7 mouse cellular contexts compared by ENCODE assay signal in genomic region chr1:58897561-58897960, GRCm38 (mm10).
DNase-seq lines count a peak whose midpoint lies in the region; ATAC-seq lines count a peak whose summit lies in the region.
"Not testable (repeated sequence)": the region's sequence is repeated elsewhere in the genome, so short reads cannot be mapped to it uniquely, and the experiment has no call there.

No protein-coding gene starts in this region.

- not testable (repeated sequence) for H3K9ac ChIP-seq in embryonic facial prominence, embryonic 11.5 days (replicated peaks; ENCODE audit: low read length); heart, embryonic 15.5 days

- not testable (repeated sequence) for H3K36me3 ChIP-seq in embryonic facial prominence, embryonic 11.5 days (replicated peaks; ENCODE audit: control insufficient read depth, insufficient read depth, low read depth, low read length)
- H3K36me3 ChIP-seq in heart, embryonic 15.5 days: peaks cover 16% of the 10 kb centered on the region; the same call in 1 of the 2 replicates

- intact Hi-C loops in left cerebral cortex, postnatal 10 days (cut with DNase I): loop anchor here (2.0 to 5.0 kb wide), 2 partner anchors 125 to 201 kb away; no protein-coding TSS in a partner anchor

- DNase-seq in embryonic facial prominence, embryonic 11.5 days (ENCODE audit: low spot score): peak; percentile 51
- DNase-seq in kidney, adult 8-10 months: peak; percentile 18 to 20
- peak; percentile 14 to 30 for DNase-seq in left cerebral cortex, postnatal 10 days (ENCODE audit: extremely low spot score in 1 of 2, low spot score in 2 of 2)
- DNase-seq in lung, postnatal 25 days (ENCODE audit: low spot score): peak; percentile 40
- DNase-seq in right cerebral cortex, postnatal 10 days (ENCODE audit: low spot score in 2 of 2): peak; percentile 42 to 43

- not testable (repeated sequence) for H3K4me2 ChIP-seq in embryonic facial prominence, embryonic 11.5 days (ENCODE audit: low read depth, low read length); heart, embryonic 15.5 days

- not testable (repeated sequence) for H3K4me1 ChIP-seq in embryonic facial prominence, embryonic 11.5 days (ENCODE audit: control insufficient read depth, insufficient read depth, low read length); heart, embryonic 15.5 days (replicated peaks)

- not testable (repeated sequence) for H3K27ac ChIP-seq in embryonic facial prominence, embryonic 11.5 days (replicated peaks; ENCODE audit: low read depth, low read length); heart, embryonic 15.5 days

- peak; percentile 93 for ATAC-seq in activated CD4-positive, CD25-positive, alpha-beta regulatory T cell, adult 4 months
- ATAC-seq in embryonic facial prominence, embryonic 11.5 days (replicated peaks; ENCODE audit: insufficient number of reproducible peaks, low FRiP score, low TSS enrichment, low read depth): not testable (repeated sequence)
- peak; percentile 67; the same call in 1 of the 2 replicates for ATAC-seq in heart, embryonic 15.5 days (replicated peaks; ENCODE audit: insufficient number of reproducible peaks, insufficient read depth, low FRiP score, low read depth)

- H3K9me3 ChIP-seq in embryonic facial prominence, embryonic 11.5 days (replicated peaks; ENCODE audit: control insufficient read depth, low read length); heart, embryonic 15.5 days (replicated peaks): not testable (repeated sequence)

- H3K27me3 ChIP-seq in embryonic facial prominence, embryonic 11.5 days (ENCODE audit: control insufficient read depth, insufficient read depth, low read length); heart, embryonic 15.5 days: not testable (repeated sequence)

- not testable (repeated sequence) for H3K4me3 ChIP-seq in embryonic facial prominence, embryonic 11.5 days (ENCODE audit: low read depth, low read length); heart, embryonic 15.5 days

- 36% methylated on average over 3 of the region's 3 CpGs for WGBS in embryonic facial prominence, embryonic 11.5 days
- 25% methylated on average over 3 of the region's 3 CpGs for WGBS in heart, embryonic 15.5 days
